Mouse (Mus musculus): ENCODE results near the gene Mmp12. TPM values are rescaled to one million over a fixed set of nuclear protein-coding genes. Genes with fewer than 3 reads are reported as not detected.
"Not testable (repeated sequence)": the region's sequence is repeated elsewhere in the genome, so short reads cannot be mapped to it uniquely, and the experiment has no call there.

Gene Mmp12
- total RNA-seq (2022) = 1 to 10 TPM in 1 of 4 experiments, under 1 TPM in 1, not detected in 2; 0.43 to 1.3 TPM

- DNase-seq (ENCODE audit: low spot score in 2 of 2) = no peak
These were observed at the start of gene Mmp12 for GRCm38 (mm10) chr9:7344107-7344506. Mmp12 (plus strand) TSS chr9:7344381.

GRCm38 (mm10) chr9:7331847-7332246 is 12.3 kb upstream of the Mmp12 start:
- DNase-seq (ENCODE audit: low spot score in 2 of 2) = no peak

GRCm38 (mm10) chr9:7335766-7336680 is 8.2 kb upstream of the Mmp12 start:
- no peak for DNase-seq (ENCODE audit: low spot score in 2 of 2)

- no peak for DNase-seq (ENCODE audit: low spot score in 2 of 2)
These were observed 7.3 kb upstream of the Mmp12 start for GRCm38 (mm10) chr9:7336740-7337483.

GRCm38 (mm10) chr9:7345513-7345912 is 1.3 kb downstream of the Mmp12 start:
- DNase-seq (ENCODE audit: low spot score in 2 of 2) = no peak

GRCm38 (mm10) chr9:7354535-7354934 is 10.4 kb downstream of the Mmp12 start:
- peak in 1 of 2 experiments; percentile 4 for DNase-seq (ENCODE audit: low spot score in 2 of 2)

GRCm38 (mm10) chr9:7387947-7388346 is 43.8 kb downstream of the Mmp12 start, which contains the start of gene Mmp1b:
Mmp1b (minus strand) TSS chr9:7388047.
- DNase-seq (ENCODE audit: low spot score in 2 of 2) = no peak

- DNase-seq (ENCODE audit: low spot score in 2 of 2) = not testable (repeated sequence)
These were observed 52.4 kb downstream of the Mmp12 start for GRCm38 (mm10) chr9:7396556-7396955.

Other genes starting within 250 kb of the Mmp12 start
- gene Dync2h1, start 159.9 kb upstream of the Mmp12 start, total RNA-seq (2022) = 10 to 100 TPM; 25.1 to 35.8 (median 30.7) TPM
- 10 to 100 TPM; 58.6 to 69.7 (median 68.3) TPM for gene Dcun1d5, start 159.9 kb upstream of the Mmp12 start, total RNA-seq (2022)
- gene Mmp13, start 71.9 kb upstream of the Mmp12 start, total RNA-seq (2022) = not detected
- gene Mmp1b, start 43.7 kb downstream of the Mmp12 start, total RNA-seq (2022) = not detected
- gene Mmp3, start 101.4 kb downstream of the Mmp12 start, total RNA-seq (2022) = not detected
- not detected for gene Mmp10, start 158.0 kb downstream of the Mmp12 start, total RNA-seq (2022)
- not detected for gene Mmp8, start 214.1 kb downstream of the Mmp12 start, total RNA-seq (2022)
- gene Mmp27, start 227.0 kb downstream of the Mmp12 start, total RNA-seq (2022) = not detected

Data from layer of hippocampus, adult 8-10 months (tissue).